Mouse (Mus musculus) neural tube, embryonic 11.5 days (tissue): ENCODE results near the gene Bmpr2. TPM values are rescaled to one million over a fixed set of nuclear protein-coding genes. Genes with fewer than 3 reads are reported as not detected.

Source experiments
- ATAC-seq: fragments of 200-750 bp; cut with Nextera tagmentation; 2 replicates; pipeline ENCODE4 v1.8.0; 2017; ENCODE audit warnings: moderate number of reproducible peaks, mild to moderate bottlenecking, moderate TSS enrichment, moderate library complexity; ENCODE audit not compliant: insufficient read depth, low FRiP score, low TSS enrichment
- DNase-seq: peaks from one replicate; pipeline ENCODE4 v3.0.0-alpha.2; 2015; ENCODE audit warnings: low spot score
- H3K27ac ChIP-seq: fragments of 300-500 bp; sonication (generic); 2 replicates; pipeline ENCODE4 v1.5.1; 2014; ENCODE audit warnings: low read depth, mild to moderate bottlenecking, low read length
- H3K27me3 ChIP-seq: fragments of 300-500 bp; sonication (generic); 2 replicates; pipeline ENCODE4 v1.6.1; 2014; ENCODE audit warnings: mild to moderate bottlenecking, low read length, mixed read lengths; ENCODE audit not compliant: control insufficient read depth, insufficient read depth
- H3K36me3 ChIP-seq: fragments of 300-500 bp; sonication (generic); 2 replicates; pipeline ENCODE4 v1.6.1; 2014; ENCODE audit warnings: mild to moderate bottlenecking, low read length, moderate library complexity, mixed read lengths; ENCODE audit not compliant: control insufficient read depth, insufficient read depth
- H3K4me1 ChIP-seq: fragments of 300-500 bp; sonication (generic); 2 replicates; pipeline ENCODE4 v1.6.1; 2014; ENCODE audit warnings: low read length, mixed read lengths; ENCODE audit not compliant: control insufficient read depth, insufficient read depth
- H3K4me2 ChIP-seq: fragments of 300-500 bp; sonication (generic); 2 replicates; pipeline ENCODE4 v1.6.1; 2014; ENCODE audit warnings: low read depth, mild to moderate bottlenecking, moderate library complexity
- H3K4me3 ChIP-seq: fragments of 300-500 bp; sonication (generic); 2 replicates; pipeline ENCODE4 v1.5.1; 2014; ENCODE audit warnings: low read depth, low read length
- H3K9ac ChIP-seq: fragments of 300-500 bp; sonication (generic); 2 replicates; pipeline ENCODE4 v1.6.1; 2014; ENCODE audit warnings: mild to moderate bottlenecking, low read length
- H3K9me3 ChIP-seq: fragments of 300-500 bp; sonication (generic); 2 replicates; pipeline ENCODE4 v1.6.1; 2016; ENCODE audit warnings: low read length; ENCODE audit not compliant: control insufficient read depth
- WGBS: fragments of 180-500 bp; shearing (Covaris S2); extraction: QIAGEN DNeasy Blood & Tissue Kit; methylation state at CpG from one replicate; pipeline ENCODE4 v1.1.7; 2014; 5-methylcytosine and 5-hydroxymethylcytosine counted together
- polyA plus RNA-seq: library from polyadenylated mRNA; unstranded; fragments of >200 nt; fragmentation: Nextera tagmentation; extraction: Ambion mirVana; gene quantifications from 2 replicates; pipeline ENCODE4 v1.2.1, GENCODE M21; 2014

Gene Bmpr2
- polyA plus RNA-seq, 1 experiment from 2014 or later, result 12.7 TPM

DNA sequence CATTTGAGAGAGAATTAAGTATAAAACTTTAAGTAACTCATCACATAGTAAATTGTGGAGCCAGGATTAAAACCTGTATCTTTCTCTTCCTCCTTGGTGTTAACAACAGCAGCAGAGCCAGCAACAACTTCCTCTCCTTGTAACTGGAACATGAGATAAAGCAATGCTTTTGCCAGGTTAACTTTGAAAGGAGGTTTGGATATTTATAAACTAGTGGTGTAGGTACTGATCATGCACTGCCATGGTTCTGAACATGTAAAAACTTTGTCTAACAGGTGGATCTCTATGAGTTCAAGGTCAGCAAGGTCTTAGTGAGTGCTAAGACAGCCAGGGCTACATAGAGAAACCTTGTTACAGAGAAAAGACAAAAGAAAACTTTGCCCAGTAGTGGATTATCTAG, 3.4 kb downstream of the Bmpr2 start:
- Histone ChIP-seq H3K9me3 (no peaks in the 10 kb centered on the region), H3K9ac (no peak overlapping the region), H3K4me1 (peaks cover 6% of the 10 kb centered on the region), H3K4me2 (peak overlapping the region; percentile 59), H3K4me3 (peak overlapping the region; percentile 31), H3K27me3 (no peaks in the 10 kb centered on the region), H3K27ac (no peak overlapping the region), H3K36me3 (no peaks in the 10 kb centered on the region)
- ATAC-seq (no peak), DNase-seq (no peak)

DNA sequence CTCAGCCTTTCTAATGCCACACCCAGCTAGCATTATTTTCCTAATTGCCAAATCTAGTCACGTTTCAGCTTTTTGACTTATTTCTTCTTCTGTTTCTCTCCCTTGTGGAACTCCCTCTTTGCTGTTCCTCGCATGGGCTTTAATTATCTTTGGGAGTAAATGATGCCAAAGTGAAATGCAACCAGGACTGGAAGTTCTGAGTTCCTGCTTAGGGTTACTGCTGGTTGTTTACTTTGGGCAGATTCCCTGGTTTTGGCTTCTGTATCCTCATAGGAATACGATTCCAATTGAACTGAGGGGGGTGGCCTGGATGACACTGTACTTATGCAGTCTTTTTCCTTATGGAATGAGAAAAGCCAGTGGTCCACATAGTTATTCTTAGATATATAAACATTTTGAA, 8.7 kb downstream of the Bmpr2 start:
- Histone ChIP-seq H3K9me3 (no peaks in the 10 kb centered on the region), H3K4me2 (no peak overlapping the region), H3K4me1 (peaks cover 3% of the 10 kb centered on the region), H3K9ac (no peak overlapping the region), H3K36me3 (no peaks in the 10 kb centered on the region), H3K27me3 (no peaks in the 10 kb centered on the region), H3K4me3 (no peak overlapping the region), H3K27ac (no peak overlapping the region)
- ATAC-seq, result no peak
- DNase-seq, result no peak
- 81% methylated on average over 3 of the region's 3 CpGs for WGBS

DNA sequence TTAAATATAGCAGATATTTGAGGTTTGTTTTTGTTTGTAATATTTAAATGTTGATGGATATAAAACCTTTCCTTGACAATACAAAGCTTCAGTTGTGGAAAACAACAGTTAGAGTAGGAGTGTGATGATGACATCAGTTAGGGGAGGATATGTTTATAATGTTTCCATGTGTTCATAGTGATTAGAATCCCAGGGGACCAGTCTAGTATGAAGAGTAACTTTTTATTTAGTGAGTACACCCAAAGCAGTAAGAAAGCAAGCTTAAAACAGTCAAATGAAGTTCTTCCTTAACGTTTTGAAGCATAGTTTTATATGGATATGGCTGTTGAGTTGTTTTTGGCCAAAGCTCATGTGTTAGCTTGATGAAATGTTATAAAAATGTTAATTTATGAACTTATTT, 17.9 kb downstream of the Bmpr2 start:
- no peak for ATAC-seq
- no peak overlapping the region for H3K4me2 ChIP-seq
- no peaks in the 10 kb centered on the region for H3K27me3 ChIP-seq
- no peak for DNase-seq
- no peak overlapping the region for H3K27ac ChIP-seq
- no peaks in the 10 kb centered on the region for H3K9me3 ChIP-seq
- H3K36me3 ChIP-seq, result no peaks in the 10 kb centered on the region
- no peaks in the 10 kb centered on the region for H3K4me1 ChIP-seq
- 93% methylated on average over 1 of the region's 1 CpGs for WGBS
- H3K4me3 ChIP-seq, result no peak overlapping the region
- no peak overlapping the region for H3K9ac ChIP-seq

GRCm38 (mm10) chr1:59788975-59789374, 25.8 kb downstream of the Bmpr2 start:
- Histone ChIP-seq H3K27me3 (no peaks in the 10 kb centered on the region), H3K27ac (no peak overlapping the region), H3K36me3 (no peaks in the 10 kb centered on the region), H3K4me3 (no peak overlapping the region), H3K9ac (no peak overlapping the region), H3K9me3 (no peaks in the 10 kb centered on the region), H3K4me2 (no peak overlapping the region), H3K4me1 (peaks cover 2% of the 10 kb centered on the region; the same call in 1 of the 2 replicates)
- ATAC-seq (no peak), DNase-seq (no peak)
- WGBS, result 60% methylated on average over 6 of the region's 6 CpGs

DNA sequence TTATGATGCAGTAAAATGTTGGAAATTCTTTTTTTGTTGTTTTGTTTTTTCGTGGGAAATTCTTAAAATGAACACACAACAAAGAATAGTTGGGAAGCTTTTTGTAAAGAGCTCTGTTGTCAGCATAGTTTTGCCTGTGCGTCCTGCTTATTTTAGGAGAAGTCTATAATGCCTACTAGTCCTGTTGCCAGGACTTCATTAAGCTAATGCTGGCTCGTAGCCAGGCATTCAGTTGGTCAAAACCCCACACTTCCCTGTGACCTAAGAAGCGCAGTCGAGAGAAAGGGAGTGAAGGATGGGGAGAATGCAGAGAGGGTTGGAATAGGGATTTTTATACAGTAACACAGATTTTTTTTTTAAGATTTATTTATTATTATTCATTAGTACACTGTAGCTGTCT, 26.5 kb downstream of the Bmpr2 start:
- WGBS, result 93% methylated on average over 5 of the region's 5 CpGs
- H3K36me3 ChIP-seq, result no peaks in the 10 kb centered on the region

DNA sequence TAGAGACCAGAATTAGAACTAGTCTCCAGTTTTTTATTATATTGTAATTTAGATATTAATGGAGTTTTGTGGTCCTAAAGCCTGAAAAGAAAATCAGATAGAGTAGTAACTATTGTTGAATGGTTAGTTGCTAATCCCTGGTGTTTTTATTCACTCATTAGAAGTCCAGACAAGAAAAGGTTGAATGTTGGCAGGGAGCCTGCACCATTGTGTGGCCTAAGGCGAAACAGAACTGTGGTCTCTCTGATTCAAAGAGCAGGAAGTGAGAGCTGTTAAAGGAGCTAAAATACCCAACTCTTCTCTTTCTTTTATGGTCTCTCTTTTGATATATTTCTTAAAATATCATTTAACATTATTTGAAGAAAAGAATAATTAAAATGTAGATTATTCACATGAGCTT, 32.1 kb downstream of the Bmpr2 start:
- Histone ChIP-seq H3K36me3 (no peaks in the 10 kb centered on the region), H3K4me3 (no peak overlapping the region), H3K27ac (no peak overlapping the region), H3K27me3 (no peaks in the 10 kb centered on the region), H3K4me2 (no peak overlapping the region), H3K9me3 (no peaks in the 10 kb centered on the region), H3K4me1 (no peaks in the 10 kb centered on the region), H3K9ac (no peak overlapping the region)
- ATAC-seq (no peak), DNase-seq (no peak)
- WGBS, result 66% methylated on average over 1 of the region's 1 CpGs

More for the DNA sequence above, 26.5 kb downstream of the Bmpr2 start:
- H3K4me2 ChIP-seq, result no peak overlapping the region
- ATAC-seq, result no peak
- no peaks in the 10 kb centered on the region for H3K27me3 ChIP-seq
- peaks cover 2% of the 10 kb centered on the region; the same call in 1 of the 2 replicates for H3K4me1 ChIP-seq
- no peaks in the 10 kb centered on the region for H3K9me3 ChIP-seq
- no peak overlapping the region for H3K9ac ChIP-seq
- H3K4me3 ChIP-seq, result no peak overlapping the region
- H3K27ac ChIP-seq, result no peak overlapping the region
- DNase-seq, result no peak

DNA sequence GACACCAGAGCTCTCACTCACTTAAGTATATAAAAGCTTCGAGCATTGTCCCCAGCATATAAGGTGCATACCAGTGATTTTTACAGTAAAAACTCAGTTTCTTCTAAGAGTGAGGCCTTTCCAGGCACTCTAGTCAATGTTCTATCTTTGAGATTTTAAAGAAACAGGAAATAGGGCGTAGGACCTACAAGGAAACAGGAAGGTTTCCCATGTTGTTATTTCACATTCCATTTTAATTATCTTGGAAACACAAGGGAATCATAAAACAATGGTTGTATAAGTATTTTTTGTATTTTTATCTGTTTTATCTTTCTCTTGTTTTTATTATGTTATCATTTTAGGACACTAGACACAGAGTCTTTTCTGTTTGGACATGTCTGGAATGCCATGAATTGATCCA, 34.7 kb downstream of the Bmpr2 start:
- Histone ChIP-seq H3K4me2 (no peak overlapping the region), H3K9ac (no peak overlapping the region), H3K27me3 (no peaks in the 10 kb centered on the region), H3K27ac (no peak overlapping the region), H3K4me1 (no peaks in the 10 kb centered on the region), H3K9me3 (no peaks in the 10 kb centered on the region), H3K4me3 (no peak overlapping the region), H3K36me3 (no peaks in the 10 kb centered on the region)
- no peak for ATAC-seq
- 91% methylated on average over 2 of the region's 2 CpGs for WGBS
- DNase-seq, result no peak

GRCm38 (mm10) chr1:59804363-59804762, 41.2 kb downstream of the Bmpr2 start:
- 95% methylated on average over 2 of the region's 2 CpGs for WGBS
- Histone ChIP-seq H3K4me3 (no peak overlapping the region), H3K9ac (no peak overlapping the region), H3K4me1 (no peaks in the 10 kb centered on the region), H3K27ac (no peak overlapping the region), H3K27me3 (no peaks in the 10 kb centered on the region), H3K36me3 (no peaks in the 10 kb centered on the region), H3K9me3 (no peaks in the 10 kb centered on the region), H3K4me2 (no peak overlapping the region)
- no peak for ATAC-seq
- no peak for DNase-seq

DNA sequence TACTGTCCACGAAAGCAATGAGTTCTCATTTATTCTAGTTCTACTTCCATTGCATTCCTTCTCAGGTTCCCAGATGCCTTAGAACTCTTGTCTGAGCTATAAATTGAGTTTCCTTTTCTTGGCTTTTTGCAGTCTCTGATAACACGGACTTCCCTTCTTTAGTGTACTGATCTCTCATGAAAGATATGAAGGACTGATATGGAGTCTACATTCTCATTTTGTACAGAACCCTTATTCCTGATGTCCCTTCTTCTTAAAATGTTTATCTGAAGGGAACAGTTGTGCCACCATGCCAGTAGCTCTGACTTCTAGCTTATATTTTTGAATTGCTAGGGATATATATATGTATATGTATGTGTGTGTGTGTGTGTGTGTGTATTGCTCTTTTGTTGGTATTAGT, 46.7 kb downstream of the Bmpr2 start:
- DNase-seq, result no peak
- WGBS, result 87% methylated on average over 2 of the region's 2 CpGs
- H3K27ac ChIP-seq, result no peak overlapping the region
- H3K36me3 ChIP-seq, result no peaks in the 10 kb centered on the region
- no peak for ATAC-seq
- no peaks in the 10 kb centered on the region for H3K9me3 ChIP-seq
- no peak overlapping the region for H3K4me2 ChIP-seq
- no peaks in the 10 kb centered on the region for H3K27me3 ChIP-seq
- no peaks in the 10 kb centered on the region for H3K4me1 ChIP-seq
- no peak overlapping the region for H3K4me3 ChIP-seq
- no peak overlapping the region for H3K9ac ChIP-seq
